Mouse (Mus musculus) bone marrow, adult 2 months (tissue): ENCODE results near the gene Rps6ka5. TPM values are rescaled to one million over a fixed set of nuclear protein-coding genes. Genes with fewer than 3 reads are reported as not detected.

ENCODE experiments used
- H3K27ac ChIP-seq: fragments of 200-500 bp; 2 replicates; pipeline ENCODE4 v1.5.1; 2012; ENCODE audit warnings: low read depth, mild to moderate bottlenecking, control low read depth, inconsistent platforms, low read length; ENCODE audit not compliant: control insufficient read depth, poor library complexity, insufficient read depth
- H3K4me1 ChIP-seq: fragments of 200-500 bp; 2 replicates; pipeline ENCODE4 v1.6.1; 2011; ENCODE audit warnings: low read length; ENCODE audit not compliant: control insufficient read depth, insufficient read depth
- H3K4me3 ChIP-seq: fragments of 200-500 bp; replicated peaks from 2 replicates; pipeline ENCODE3; 2011; ENCODE audit warnings: mild to moderate bottlenecking, low read depth, low read length, control low read depth; ENCODE audit not compliant: control insufficient read depth
- CTCF ChIP-seq: fragments of 200-500 bp; IDR thresholded peaks from 2 replicates; pipeline ENCODE4 v1.5.1; 2011; ENCODE audit warnings: low read length, control low read depth; ENCODE audit not compliant: control insufficient read depth, insufficient read depth
- POLR2A ChIP-seq: fragments of 200-500 bp; IDR thresholded peaks from 2 replicates; pipeline ENCODE4 v1.6.1; 2011; ENCODE audit warnings: low read depth, mild to moderate bottlenecking, control low read depth, low read length, borderline replicate concordance; ENCODE audit not compliant: control insufficient read depth
- WGBS: fragments of 180-500 bp; shearing (Covaris S2); methylation state at CpG from one replicate; pipeline ENCODE4 v1.1.7; 2018; 5-methylcytosine and 5-hydroxymethylcytosine counted together
- polyA plus RNA-seq: library from polyadenylated mRNA; stranded (reverse); fragments of >200 nt; gene quantifications from 2 replicates; pipeline ENCODE4 v1.2.4, GENCODE M21; 2011; ENCODE audit warnings: low replicate concordance; ENCODE audit not compliant: missing spikeins, insufficient read depth, insufficient read length

Rps6ka5 gene
- polyA plus RNA-seq, 1 experiment: 5.3 TPM

DNA sequence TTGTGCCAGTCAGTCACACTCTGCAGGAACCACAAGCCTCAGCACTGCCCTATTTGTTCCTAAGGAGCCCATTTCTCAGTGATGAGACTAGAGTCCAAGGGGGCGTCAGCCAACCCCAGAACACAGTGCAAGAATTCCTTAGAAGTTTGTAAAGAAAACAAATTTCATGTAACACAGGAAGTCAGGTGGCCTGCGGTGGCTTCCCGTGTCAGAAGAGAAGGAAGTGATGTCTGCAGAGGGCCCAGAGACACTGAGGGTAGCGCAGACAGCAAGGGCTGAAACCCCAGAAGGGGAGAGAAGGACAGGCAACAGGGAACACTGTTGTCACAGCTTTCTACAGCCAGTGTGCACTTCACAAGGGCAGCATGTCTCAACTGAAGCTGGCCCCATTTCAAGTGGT, 225.5 kb downstream of the Rps6ka5 start:
- Histone ChIP-seq H3K27ac (peak overlapping the region; percentile 49), H3K4me3 (no peak overlapping the region), H3K4me1 (peaks cover 4% of the 10 kb centered on the region)
- 8% methylated on average over 4 of the region's 4 CpGs for WGBS
- TF ChIP-seq CTCF: no peak
- TF ChIP-seq POLR2A: no peak

DNA sequence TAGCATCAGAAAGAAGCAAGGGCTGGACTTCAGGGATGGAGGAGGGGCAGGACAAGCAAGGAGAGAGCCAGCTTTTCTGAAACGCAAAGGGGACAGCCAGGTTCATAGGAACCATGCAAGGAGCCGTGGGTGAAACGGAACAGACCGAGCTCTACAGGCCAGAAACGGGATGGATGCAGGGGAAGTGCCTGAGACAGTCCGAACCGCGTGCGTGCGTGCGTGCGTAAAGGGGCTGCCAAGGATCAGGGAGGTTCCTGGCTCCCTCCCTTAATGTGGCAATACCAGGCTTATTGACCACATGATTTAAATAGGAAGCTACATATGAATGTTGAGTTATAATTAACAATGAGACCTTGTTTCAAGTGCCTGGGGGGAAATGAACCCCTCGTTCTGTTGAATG, 227.3 kb downstream of the Rps6ka5 start:
- 45% methylated on average over 13 of the region's 13 CpGs for WGBS
- Histone ChIP-seq H3K27ac (peak overlapping the region; percentile 46), H3K4me3 (no peak overlapping the region), H3K4me1 (peaks cover 4% of the 10 kb centered on the region)
- no peak for TF ChIP-seq POLR2A
- no peak for TF ChIP-seq CTCF

Other genes starting within 250 kb of the Rps6ka5 start
- 2.9 and 26.5 TPM in 2 replicates for gene Ttc7b, start 206.2 kb downstream of the Rps6ka5 start, polyA plus RNA-seq
- gene Dglucy, start 52.1 kb upstream of the Rps6ka5 start, polyA plus RNA-seq: 4.2 and 5.2 TPM in 2 replicates
- gene Gpr68, start 181.2 kb upstream of the Rps6ka5 start, polyA plus RNA-seq: 1.4 TPM in 1 of 2 replicates, not detected in the other